Mouse (Mus musculus) brain, embryonic 14.5 days (tissue): ENCODE data around the gene Abat.

ENCODE experiments used
- CTCF ChIP-seq: fragments of 200-500 bp; IDR thresholded peaks from 2 replicates; pipeline ENCODE4 v1.5.1; 2012; ENCODE audit warnings: inconsistent platforms, mild to moderate bottlenecking, moderate library complexity, borderline replicate concordance; ENCODE audit not compliant: insufficient read depth, insufficient read length; ENCODE audit errors: extremely low read depth
- POLR2A ChIP-seq: fragments of 200-500 bp; IDR thresholded peaks from 2 replicates; pipeline ENCODE4 v1.6.1; 2012; ENCODE audit warnings: mild to moderate bottlenecking, inconsistent platforms, borderline replicate concordance; ENCODE audit not compliant: poor library complexity, insufficient read depth, insufficient read length, severe bottlenecking; ENCODE audit errors: extremely low read depth

DNA sequence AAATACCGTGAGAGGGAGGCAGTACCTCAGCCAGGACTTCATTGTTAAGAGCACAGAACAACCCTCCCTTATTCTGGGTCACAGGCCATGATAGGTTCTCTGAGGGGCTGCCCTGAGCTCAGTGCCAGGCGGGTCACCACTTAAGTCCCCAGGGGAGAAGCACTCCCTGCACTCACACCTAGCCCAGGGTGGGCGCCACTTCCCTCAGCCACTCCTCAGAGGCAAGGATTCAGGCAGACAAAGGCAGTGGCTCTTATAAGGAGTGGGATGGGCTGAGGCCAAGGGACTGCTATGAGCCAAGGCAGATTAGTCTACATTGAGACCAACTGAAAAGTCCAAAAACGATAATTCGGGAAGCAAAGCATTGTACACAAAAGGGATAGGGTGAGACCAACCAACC lies 152.1 kb downstream of the Abat start:
- TF ChIP-seq CTCF, result no peak
- TF ChIP-seq POLR2A, result no peak
